26 mouse cellular contexts compared by ENCODE assay signal in genomic region chr17:3883146-3883545, GRCm38 (mm10).
"Had no signal": no experiment of that assay in that cellular context is flagged by ENCODE, and none has a peak within 500 bp of the region (broad histone marks: within the 10 kb centered on the region; RNA-seq: fewer than 3 reads in every experiment).

No protein-coding gene starts in this region.

- H3K27me3 ChIP-seq: heart, embryonic 12.5 days; hindbrain, embryonic 13.5 days; hindbrain, embryonic 15.5 days; intestine, embryonic 15.5 days; kidney, embryonic 15.5 days; limb, embryonic 13.5 days; limb, embryonic 15.5 days; liver, embryonic 12.5 days had no signal

- H3K4me1 ChIP-seq: heart, embryonic 10.5 days; heart, embryonic 12.5 days; hindbrain, embryonic 10.5 days; hindbrain, embryonic 13.5 days; hindbrain, embryonic 15.5 days; intestine, embryonic 15.5 days; kidney, embryonic 15.5 days; limb, embryonic 13.5 days; limb, embryonic 15.5 days; liver, embryonic 12.5 days had no signal

- H3K27ac ChIP-seq: gastrocnemius, adult 2 months; heart, embryonic 10.5 days; hindbrain, embryonic 10.5 days; hindbrain, embryonic 13.5 days; hindbrain, embryonic 15.5 days; intestine, embryonic 15.5 days; kidney, embryonic 15.5 days; kidney, postnatal 0 days; limb, embryonic 13.5 days; limb, embryonic 15.5 days; liver, embryonic 12.5 days had no signal

- H3K4me3 ChIP-seq: gastrocnemius, adult 2 months; heart, embryonic 10.5 days; heart, embryonic 12.5 days; hindbrain, embryonic 10.5 days; hindbrain, embryonic 13.5 days; hindbrain, embryonic 15.5 days; intestine, embryonic 15.5 days; kidney, embryonic 15.5 days; limb, embryonic 13.5 days; limb, embryonic 15.5 days; liver, embryonic 12.5 days had no signal

- ATAC-seq: inflammation-experienced regulatory T-cells, adult 6 months; intestine, embryonic 15.5 days; intestine, postnatal 0 days; liver, embryonic 12.5 days had no signal

- DNase-seq: gastrocnemius, adult 2 months; gastrocnemius, postnatal 10 days; gastrocnemius, postnatal 25 days; heart, adult 18-20 months; heart, postnatal 10 days; heart, postnatal 4 days; kidney, adult 18-20 months; kidney, adult 8-10 months; kidney, postnatal 14 days; kidney, postnatal 36 days; layer of hippocampus, adult 9-11 months; layer of hippocampus, postnatal 36 days; left cerebral cortex, postnatal 4 days had no signal

- H3K4me2 ChIP-seq: heart, embryonic 12.5 days; hindbrain, embryonic 13.5 days; hindbrain, embryonic 15.5 days; intestine, embryonic 15.5 days; kidney, embryonic 15.5 days; limb, embryonic 13.5 days; limb, embryonic 15.5 days; liver, embryonic 12.5 days had no signal

- H3K36me3 ChIP-seq: heart, embryonic 10.5 days; heart, embryonic 12.5 days; hindbrain, embryonic 10.5 days; hindbrain, embryonic 13.5 days; hindbrain, embryonic 15.5 days; intestine, embryonic 15.5 days; kidney, embryonic 15.5 days; limb, embryonic 13.5 days; limb, embryonic 15.5 days; liver, embryonic 12.5 days had no signal

- H3K9me3 ChIP-seq: heart, embryonic 10.5 days; heart, embryonic 12.5 days; hindbrain, embryonic 10.5 days; hindbrain, embryonic 15.5 days; intestine, embryonic 15.5 days; kidney, embryonic 15.5 days; limb, embryonic 13.5 days; limb, embryonic 15.5 days; liver, embryonic 12.5 days had no signal

- H3K9ac ChIP-seq: heart, embryonic 12.5 days; hindbrain, embryonic 13.5 days; hindbrain, embryonic 15.5 days; intestine, embryonic 15.5 days; kidney, embryonic 15.5 days; limb, embryonic 13.5 days; limb, embryonic 15.5 days; liver, embryonic 12.5 days had no signal
